Mouse (Mus musculus) CH12.LX (cell line): ENCODE measurements at regions not wholly inside any gene's neighbourhood (a gene's known extent, or its start where the extent isn't known, plus 50 kb on each side); places are given as distances from the start of the nearest gene placed in this dataset.

Source experiments
- CTCF ChIP-seq, 2 experiments: IDR thresholded peaks in 1 of 2; conservative IDR thresholded peaks in 1 of 2; 2 replicates each; pipeline ENCODE4 v1.5.1; 2011 to 2012; ENCODE audit warnings: low read depth in 2 of 2, low read length in 2 of 2, improper control_type of control experiment in 1 of 2, inconsistent platforms in 1 of 2, mild to moderate bottlenecking in 1 of 2, moderate library complexity in 1 of 2
- ELF1 ChIP-seq: IDR thresholded peaks from 2 replicates; pipeline ENCODE4 v1.6.1; 2014; ENCODE audit warnings: low read depth, mild to moderate bottlenecking, inconsistent platforms, low read length, improper control_type of control experiment
- ETS1 ChIP-seq: conservative IDR thresholded peaks from 2 replicates; pipeline ENCODE4 v1.6.1; 2012; ENCODE audit warnings: low read depth, mild to moderate bottlenecking, inconsistent platforms, low read length, improper control_type of control experiment, moderate library complexity
- NELFE ChIP-seq: IDR thresholded peaks from 2 replicates; pipeline ENCODE4 v1.6.1; 2011; ENCODE audit warnings: low read depth, low read length, improper control_type of control experiment
- NRF1 ChIP-seq: IDR thresholded peaks from 2 replicates; pipeline ENCODE4 v1.6.1; 2014; ENCODE audit warnings: low read depth, mild to moderate bottlenecking, inconsistent platforms, low read length, improper control_type of control experiment, moderate library complexity
- POLR2A ChIP-seq: IDR thresholded peaks from 2 replicates; pipeline ENCODE4 v1.6.1; 2011; ENCODE audit warnings: low read depth, mild to moderate bottlenecking, improper control_type of control experiment, low read length
- SMC3 ChIP-seq: IDR thresholded peaks from 2 replicates; pipeline ENCODE4 v1.6.1; 2011; ENCODE audit warnings: low read depth, low read length, improper control_type of control experiment
- TBP ChIP-seq: conservative IDR thresholded peaks from 2 replicates; pipeline ENCODE4 v1.6.1; 2011; ENCODE audit warnings: low read depth, low read length, improper control_type of control experiment
- TCF12 ChIP-seq: IDR thresholded peaks from 2 replicates; pipeline ENCODE4 v1.6.1; 2014; ENCODE audit warnings: low read depth, mild to moderate bottlenecking, inconsistent platforms, low read length, improper control_type of control experiment
- UBTF ChIP-seq: IDR thresholded peaks from 2 replicates; pipeline ENCODE4 v1.6.1; 2012; ENCODE audit warnings: low read depth, mild to moderate bottlenecking, inconsistent platforms, low read length, improper control_type of control experiment, moderate library complexity
- USF1 ChIP-seq: IDR thresholded peaks from 2 replicates; pipeline ENCODE4 v1.6.1; 2014; ENCODE audit warnings: low read depth, mild to moderate bottlenecking, inconsistent platforms, low read length, improper control_type of control experiment
- USF2 ChIP-seq: conservative IDR thresholded peaks from 2 replicates; pipeline ENCODE4 v1.6.1; 2011; ENCODE audit warnings: low read depth, low read length, improper control_type of control experiment
- ZMIZ1 ChIP-seq: IDR thresholded peaks from 2 replicates; pipeline ENCODE4 v1.6.1; 2012; ENCODE audit warnings: low read depth, mild to moderate bottlenecking, inconsistent platforms, low read length, improper control_type of control experiment
- ZNF384 ChIP-seq: IDR thresholded peaks from 2 replicates; pipeline ENCODE4 v1.6.1; 2012; ENCODE audit warnings: low read depth, low read length, improper control_type of control experiment, inconsistent platforms

- no peak for TF ChIP-seq SMC3
- TF ChIP-seq NRF1, result no peak
- no peak for TF ChIP-seq USF2
- TF ChIP-seq CTCF (conservative IDR thresholded peaks at IDR 0.05 in 1 of 2, IDR thresholded peaks at IDR 0.05 in 1 of 2; ENCODE audit: low read depth in 2 of 2, low read length in 2 of 2), result no peak
- no peak for TF ChIP-seq POLR2A
- TF ChIP-seq USF1, result no peak
- no peak for TF ChIP-seq TCF12
- TF ChIP-seq UBTF, result no peak
- TF ChIP-seq NELFE, result no peak
- TF ChIP-seq ELF1, result no peak
- no peak for TF ChIP-seq ZNF384
- TF ChIP-seq TBP, result no peak
- no peak for TF ChIP-seq ETS1
- no peak for TF ChIP-seq ZMIZ1
Measured at GRCm38 (mm10) chr3:56302346-56303185, 119.1 kb upstream of the Nbea start.
